Comparison of ENCODE assay signal across 8 mouse cellular contexts in genomic region chr2:170319533-170320463, GRCm38 (mm10).
DNase-seq lines count a peak whose midpoint lies in the region; ATAC-seq and TF ChIP-seq lines count a peak whose summit lies in the region.

No protein-coding gene starts in this region.

- H3K4me2 ChIP-seq in kidney, embryonic 15.5 days = peak overlapping the region; percentile 73
- peak overlapping the region; percentile 77 for H3K4me2 ChIP-seq in intestine, postnatal 0 days (replicated peaks; ENCODE audit: low read depth)
- H3K4me2 ChIP-seq in neural tube, embryonic 11.5 days (ENCODE audit: low read depth) = peak overlapping the region; percentile 65

- no peak for DNase-seq in kidney, postnatal 14 days
- DNase-seq in embryonic facial prominence, embryonic 10.5 days (ENCODE audit: low spot score) = peak; percentile 69
- DNase-seq in neural tube, embryonic 11.5 days (ENCODE audit: low spot score) = peak; percentile 59
- DNase-seq in frontal cortex, postnatal 25 days (ENCODE audit: low spot score in 2 of 2) = no peak

- no peak for TF ChIP-seq CTCF in intestine, postnatal 0 days (IDR thresholded peaks at IDR 0.05; ENCODE audit: low read depth)

- H3K4me3 ChIP-seq in kidney, embryonic 15.5 days (replicated peaks) = peak overlapping the region; percentile 43
- peak overlapping the region; percentile 57 for H3K4me3 ChIP-seq in embryonic facial prominence, embryonic 10.5 days
- H3K4me3 ChIP-seq in intestine, postnatal 0 days (ENCODE audit: low read depth, low read length) = peak overlapping the region; percentile 38
- H3K4me3 ChIP-seq in neural tube, embryonic 11.5 days (ENCODE audit: low read depth, low read length) = peak overlapping the region; percentile 29

- peak; percentile 19 for ATAC-seq in kidney, embryonic 15.5 days (replicated peaks; ENCODE audit: low FRiP score)
- ATAC-seq in intestine, postnatal 0 days = peak; percentile 69
- peak; percentile 6; the same call in 1 of the 2 replicates for ATAC-seq in neural tube, embryonic 11.5 days (ENCODE audit: insufficient read depth, low FRiP score, low TSS enrichment)
- ATAC-seq in megakaryocyte progenitor cell, adult 5-6 weeks (replicated peaks; ENCODE audit: poor library complexity) = no peak
- no peak for ATAC-seq in megakaryocyte-erythroid progenitor cell, adult 5-6 weeks (replicated peaks; ENCODE audit: low FRiP score, low TSS enrichment, poor library complexity, severe bottlenecking)

- WGBS in kidney, embryonic 15.5 days = 22% methylated on average over 19 of the region's 20 CpGs
- WGBS in embryonic facial prominence, embryonic 10.5 days = 27% methylated on average over 20 of the region's 20 CpGs
- WGBS in intestine, postnatal 0 days = 11% methylated on average over 19 of the region's 20 CpGs
- 26% methylated on average over 19 of the region's 20 CpGs for WGBS in neural tube, embryonic 11.5 days

- peak overlapping the region; percentile 79 for H3K27ac ChIP-seq in kidney, embryonic 15.5 days
- peak overlapping the region; percentile 90 for H3K27ac ChIP-seq in embryonic facial prominence, embryonic 10.5 days (replicated peaks)
- peak overlapping the region; percentile 76 for H3K27ac ChIP-seq in intestine, postnatal 0 days (ENCODE audit: low read depth, low read length)
- no peak overlapping the region for H3K27ac ChIP-seq in neural tube, embryonic 11.5 days (ENCODE audit: low read depth, low read length)

- H3K4me1 ChIP-seq in kidney, embryonic 15.5 days = peaks cover 28% of the 10 kb centered on the region
- H3K4me1 ChIP-seq in embryonic facial prominence, embryonic 10.5 days = peaks cover 46% of the 10 kb centered on the region
- peaks cover 13% of the 10 kb centered on the region for H3K4me1 ChIP-seq in intestine, postnatal 0 days (replicated peaks; ENCODE audit: control insufficient read depth, insufficient read depth, low read length)
- peaks cover 8% of the 10 kb centered on the region; the same call in 1 of the 2 replicates for H3K4me1 ChIP-seq in neural tube, embryonic 11.5 days (ENCODE audit: control insufficient read depth, insufficient read depth, low read length)

- no peaks in the 10 kb centered on the region for H3K27me3 ChIP-seq in kidney, embryonic 15.5 days
- peaks cover 7% of the 10 kb centered on the region; the same call in 1 of the 2 replicates for H3K27me3 ChIP-seq in embryonic facial prominence, embryonic 10.5 days (replicated peaks; ENCODE audit: low read depth, poor library complexity, severe bottlenecking)
- H3K27me3 ChIP-seq in intestine, postnatal 0 days (replicated peaks; ENCODE audit: control insufficient read depth, insufficient read depth, low read length) = no peaks in the 10 kb centered on the region
- no peaks in the 10 kb centered on the region for H3K27me3 ChIP-seq in neural tube, embryonic 11.5 days (ENCODE audit: control insufficient read depth, insufficient read depth, low read length)

- H3K9ac ChIP-seq in kidney, embryonic 15.5 days = peak overlapping the region; percentile 41
- H3K9ac ChIP-seq in intestine, postnatal 0 days (ENCODE audit: low read depth, low read length) = peak overlapping the region; percentile 57
- peak overlapping the region; percentile 65 for H3K9ac ChIP-seq in neural tube, embryonic 11.5 days (ENCODE audit: low read length)

- H3K36me3 ChIP-seq in kidney, embryonic 15.5 days = no peaks in the 10 kb centered on the region
- no peaks in the 10 kb centered on the region for H3K36me3 ChIP-seq in embryonic facial prominence, embryonic 10.5 days (replicated peaks)
- H3K36me3 ChIP-seq in intestine, postnatal 0 days (ENCODE audit: control insufficient read depth, insufficient read depth) = no peaks in the 10 kb centered on the region
- no peaks in the 10 kb centered on the region for H3K36me3 ChIP-seq in neural tube, embryonic 11.5 days (ENCODE audit: control insufficient read depth, insufficient read depth, low read length)

- no peaks in the 10 kb centered on the region for H3K9me3 ChIP-seq in kidney, embryonic 15.5 days (replicated peaks)
- no peaks in the 10 kb centered on the region for H3K9me3 ChIP-seq in embryonic facial prominence, embryonic 10.5 days
- no peaks in the 10 kb centered on the region for H3K9me3 ChIP-seq in intestine, postnatal 0 days (ENCODE audit: control insufficient read depth)
- H3K9me3 ChIP-seq in neural tube, embryonic 11.5 days (ENCODE audit: control insufficient read depth, low read length) = no peaks in the 10 kb centered on the region

Comparison
In these comparisons a context has a peak if more than half of its experiments do, and no peak if none do; other contexts are left out.
1. ATAC-seq: peak in kidney, embryonic 15.5 days (single experiment), intestine, postnatal 0 days (single experiment) and neural tube, embryonic 11.5 days (single experiment); none in megakaryocyte progenitor cell, adult 5-6 weeks (single experiment) and megakaryocyte-erythroid progenitor cell, adult 5-6 weeks (single experiment).
2. DNase-seq: peak in embryonic facial prominence, embryonic 10.5 days (single experiment) and neural tube, embryonic 11.5 days (single experiment); none in kidney, postnatal 14 days (single experiment) and frontal cortex, postnatal 25 days (0 of 2).
3. Peak in every context shown above with its lines, with median percentiles within 50 percentile points of each other: H3K4me2 ChIP-seq, H3K4me3 ChIP-seq and H3K9ac ChIP-seq.